Mouse (Mus musculus): ENCODE data around the gene Ppp2ca. TPM values are rescaled to one million over a fixed set of nuclear protein-coding genes. Genes with fewer than 3 reads are reported as not detected.

Gene Ppp2ca
- polyA plus RNA-seq, 1 experiment from 2014 or later = 78.4 TPM

DNA sequence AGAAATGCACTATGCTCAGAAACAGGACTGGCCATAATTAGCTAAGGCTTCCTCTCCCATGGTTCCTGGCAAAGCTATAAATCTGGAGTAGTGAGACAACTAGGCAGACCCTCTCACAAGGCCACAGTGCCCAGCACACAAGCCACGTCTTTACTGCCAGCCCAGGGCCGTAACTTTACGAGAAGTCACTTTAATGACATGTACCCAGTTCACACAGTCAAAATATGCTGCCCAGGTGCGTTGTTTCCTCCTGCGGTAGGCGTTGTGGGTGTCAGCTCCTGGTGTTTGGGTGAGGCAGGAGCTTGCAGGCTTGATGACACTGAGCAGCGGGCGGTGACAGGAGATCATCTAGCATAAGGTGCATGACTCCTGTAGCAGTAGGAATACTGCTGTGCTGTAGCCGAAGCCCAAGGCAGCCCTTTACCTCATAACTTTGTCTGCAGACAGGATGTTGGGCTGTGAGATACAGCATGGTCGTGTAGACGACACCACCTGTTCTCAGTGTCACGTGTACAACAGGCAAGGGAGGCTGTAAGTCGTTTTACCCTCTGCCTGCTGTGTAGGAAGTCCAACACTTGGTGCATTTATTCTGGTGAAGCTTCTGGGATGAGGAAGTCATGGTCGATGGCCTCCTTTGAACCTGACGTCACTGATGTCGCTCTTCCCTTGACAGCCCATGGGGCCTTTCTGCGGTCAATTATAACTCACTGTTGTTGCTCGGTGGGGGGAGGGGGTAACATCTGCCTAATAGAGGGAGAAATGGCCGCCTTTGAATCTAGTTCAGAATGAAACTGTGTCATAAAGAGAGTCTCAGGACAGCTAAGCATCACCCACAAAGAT lies 22.5 kb upstream of the Ppp2ca start:
- no peaks in the 10 kb centered on the region for H3K27me3 ChIP-seq
- no peak overlapping the region; the same call in 1 of the 2 replicates for H3K9ac ChIP-seq
- 0 out of 2 replicates have a peak, but pooled peaks have one; percentile 28 for ATAC-seq (ENCODE audit: low FRiP score, low read depth)
- 40% methylated on average over 19 of the region's 19 CpGs for WGBS
- H3K4me2 ChIP-seq (replicated peaks) = no peak overlapping the region; the same call in 1 of the 2 replicates
- no peak overlapping the region for H3K4me3 ChIP-seq
- peaks cover 15% of the 10 kb centered on the region for H3K4me1 ChIP-seq
- H3K27ac ChIP-seq = no peak overlapping the region
- H3K9me3 ChIP-seq = no peaks in the 10 kb centered on the region
- H3K36me3 ChIP-seq = no peaks in the 10 kb centered on the region

DNA sequence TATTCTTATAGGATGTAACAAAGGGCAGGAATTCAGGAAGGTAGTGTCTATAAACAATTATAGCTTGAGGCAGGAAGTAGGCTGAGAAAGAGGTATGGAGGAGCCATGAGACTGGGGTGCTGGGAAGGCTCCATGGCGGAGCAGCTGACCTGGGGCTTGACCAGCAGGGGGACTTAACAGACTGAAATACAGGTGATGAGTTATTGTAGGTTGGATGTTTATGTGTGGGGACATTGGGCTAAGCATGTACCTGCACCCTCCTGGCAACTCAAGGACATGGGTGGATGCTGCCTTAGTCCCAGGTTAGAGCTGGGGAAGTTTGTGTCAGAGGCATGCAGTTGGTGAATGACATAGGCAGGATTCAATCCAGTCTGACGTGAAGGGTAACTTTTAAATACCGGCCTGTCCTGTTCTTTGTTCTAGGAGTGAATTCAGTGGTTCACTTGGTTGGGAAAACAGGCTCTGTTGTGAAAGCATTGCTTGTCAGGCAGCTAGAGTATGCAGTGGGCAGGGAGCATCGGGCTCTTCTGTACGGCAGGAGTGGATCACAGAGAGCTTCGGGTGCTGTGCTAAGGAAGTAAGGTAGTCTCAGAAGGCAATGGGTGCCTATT lies 21.6 kb upstream of the Ppp2ca start:
- Histone ChIP-seq H3K4me3 (no peak overlapping the region), H3K4me2 (replicated peaks) (no peak overlapping the region), H3K36me3 (no peaks in the 10 kb centered on the region), H3K9ac (no peak overlapping the region), H3K27ac (no peak overlapping the region), H3K27me3 (no peaks in the 10 kb centered on the region), H3K4me1 (peaks cover 15% of the 10 kb centered on the region), H3K9me3 (no peaks in the 10 kb centered on the region)
- WGBS = 82% methylated on average over 6 of the region's 6 CpGs
- ATAC-seq (ENCODE audit: low FRiP score, low read depth) = no peak

- no peak overlapping the region for H3K4me2 ChIP-seq (replicated peaks)
- H3K27ac ChIP-seq = no peak overlapping the region
- peaks cover 15% of the 10 kb centered on the region for H3K4me1 ChIP-seq
- no peak overlapping the region for H3K4me3 ChIP-seq
- H3K27me3 ChIP-seq = no peaks in the 10 kb centered on the region
- no peaks in the 10 kb centered on the region for H3K36me3 ChIP-seq
- WGBS = 81% methylated on average over 4 of the region's 4 CpGs
- no peaks in the 10 kb centered on the region for H3K9me3 ChIP-seq
- no peak overlapping the region for H3K9ac ChIP-seq
- ATAC-seq (ENCODE audit: low FRiP score, low read depth) = no peak
These were observed 20.5 kb upstream of the Ppp2ca start for GRCm38 (mm10) chr11:52077939-52078338.

GRCm38 (mm10) chr11:52079978-52080377 lies 18.5 kb upstream of the Ppp2ca start:
- H3K4me2 ChIP-seq (replicated peaks) = no peak overlapping the region
- no peak overlapping the region for H3K4me3 ChIP-seq
- no peak overlapping the region for H3K9ac ChIP-seq
- no peak overlapping the region for H3K27ac ChIP-seq
- no peaks in the 10 kb centered on the region for H3K36me3 ChIP-seq
- 34% methylated on average over 5 of the region's 5 CpGs for WGBS
- peaks cover 15% of the 10 kb centered on the region for H3K4me1 ChIP-seq
- no peak for ATAC-seq (ENCODE audit: low FRiP score, low read depth)
- no peaks in the 10 kb centered on the region for H3K27me3 ChIP-seq
- H3K9me3 ChIP-seq = no peaks in the 10 kb centered on the region

DNA sequence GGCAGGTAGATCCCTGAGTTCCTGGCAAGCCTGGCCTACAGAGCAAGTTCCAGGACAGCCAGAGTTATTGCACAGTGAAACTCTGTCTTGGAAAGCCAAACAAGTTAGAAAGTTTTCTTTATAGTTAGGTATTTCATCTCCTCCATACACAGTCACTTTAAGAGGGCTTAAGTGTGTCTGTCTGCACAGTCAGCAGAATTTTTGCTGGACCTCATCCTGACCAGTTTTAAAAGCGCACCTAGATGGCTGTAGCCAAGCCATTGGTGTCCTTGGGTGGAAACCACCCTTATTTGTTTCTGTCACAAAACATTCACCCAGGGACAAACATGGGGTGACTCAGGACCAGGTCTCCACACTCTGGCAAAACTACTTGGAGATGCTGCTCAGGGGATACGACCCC lies 17.8 kb upstream of the Ppp2ca start:
- no peak overlapping the region for H3K4me3 ChIP-seq
- no peak overlapping the region for H3K9ac ChIP-seq
- peaks cover 15% of the 10 kb centered on the region for H3K4me1 ChIP-seq
- no peak overlapping the region for H3K4me2 ChIP-seq (replicated peaks)
- no peak overlapping the region for H3K27ac ChIP-seq
- no peaks in the 10 kb centered on the region for H3K27me3 ChIP-seq
- H3K9me3 ChIP-seq = no peaks in the 10 kb centered on the region
- H3K36me3 ChIP-seq = no peaks in the 10 kb centered on the region
- ATAC-seq (ENCODE audit: low FRiP score, low read depth) = no peak
- WGBS = 93% methylated on average over 2 of the region's 2 CpGs

- no peak for ATAC-seq (ENCODE audit: low FRiP score, low read depth)
- WGBS = 72% methylated on average over 4 of the region's 4 CpGs
- H3K4me3 ChIP-seq = no peak overlapping the region
- H3K27me3 ChIP-seq = no peaks in the 10 kb centered on the region
- H3K36me3 ChIP-seq = no peaks in the 10 kb centered on the region
- peak overlapping the region; percentile 44; the same call in 1 of the 2 replicates for H3K27ac ChIP-seq
- H3K9me3 ChIP-seq = no peaks in the 10 kb centered on the region
- peaks cover 32% of the 10 kb centered on the region for H3K4me1 ChIP-seq
- H3K4me2 ChIP-seq (replicated peaks) = no peak overlapping the region
- H3K9ac ChIP-seq = no peak overlapping the region
These were observed 12.7 kb upstream of the Ppp2ca start for GRCm38 (mm10) chr11:52085857-52086203.

DNA sequence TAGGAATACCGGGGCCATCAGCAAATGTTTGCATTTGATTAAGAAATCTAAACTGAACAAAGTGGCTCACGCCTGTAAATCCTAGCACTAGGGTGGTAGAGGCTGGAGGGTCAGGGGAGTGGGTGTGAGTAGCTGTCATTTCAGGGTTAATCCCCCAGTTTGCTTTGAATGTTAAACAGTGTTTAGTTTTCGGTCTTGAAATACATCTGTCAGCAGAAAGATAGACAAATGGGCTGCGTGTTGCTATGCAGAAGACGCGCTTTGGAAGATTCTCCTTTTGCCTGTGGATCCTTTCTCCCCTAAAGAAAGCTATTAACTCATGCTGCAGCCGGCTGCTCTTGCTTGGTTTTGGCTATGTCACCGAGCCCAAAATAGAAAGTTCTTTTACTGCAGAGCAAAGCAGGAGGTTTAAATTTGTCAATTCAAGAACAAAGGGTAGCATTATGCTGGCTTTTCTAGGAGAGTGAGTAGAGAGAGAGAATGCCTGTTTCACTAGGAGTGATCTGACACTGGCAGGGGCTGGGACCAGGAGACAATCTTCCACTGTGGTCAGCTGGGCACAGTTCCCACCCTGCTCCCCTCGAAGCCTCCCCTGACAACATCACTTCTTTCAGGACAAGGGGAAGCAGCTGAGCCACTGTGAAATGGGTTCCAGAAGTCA lies 12.1 kb upstream of the Ppp2ca start:
- no peaks in the 10 kb centered on the region for H3K36me3 ChIP-seq
- H3K4me3 ChIP-seq = no peak overlapping the region
- H3K9ac ChIP-seq = peak overlapping the region; percentile 15; the same call in 1 of the 2 replicates
- H3K27ac ChIP-seq = peak overlapping the region; percentile 45; the same call in 1 of the 2 replicates
- no peak overlapping the region for H3K4me2 ChIP-seq (replicated peaks)
- peaks cover 32% of the 10 kb centered on the region for H3K4me1 ChIP-seq
- no peaks in the 10 kb centered on the region for H3K27me3 ChIP-seq
- WGBS = 56% methylated on average over 9 of the region's 9 CpGs
- H3K9me3 ChIP-seq = no peaks in the 10 kb centered on the region
- ATAC-seq (ENCODE audit: low FRiP score, low read depth) = no peak

- 56% methylated on average over 8 of the region's 8 CpGs for WGBS
- Histone ChIP-seq H3K4me3 (no peak overlapping the region), H3K9ac (no peak overlapping the region), H3K4me1 (peaks cover 32% of the 10 kb centered on the region), H3K4me2 (replicated peaks) (0 out of 2 replicates have a peak overlapping the region, but pooled peaks have one; percentile 14), H3K36me3 (no peaks in the 10 kb centered on the region), H3K9me3 (no peaks in the 10 kb centered on the region), H3K27me3 (no peaks in the 10 kb centered on the region), H3K27ac (no peak overlapping the region)
- ATAC-seq (ENCODE audit: low FRiP score, low read depth) = no peak
These were observed 9.2 kb upstream of the Ppp2ca start for GRCm38 (mm10) chr11:52089291-52089690.

DNA sequence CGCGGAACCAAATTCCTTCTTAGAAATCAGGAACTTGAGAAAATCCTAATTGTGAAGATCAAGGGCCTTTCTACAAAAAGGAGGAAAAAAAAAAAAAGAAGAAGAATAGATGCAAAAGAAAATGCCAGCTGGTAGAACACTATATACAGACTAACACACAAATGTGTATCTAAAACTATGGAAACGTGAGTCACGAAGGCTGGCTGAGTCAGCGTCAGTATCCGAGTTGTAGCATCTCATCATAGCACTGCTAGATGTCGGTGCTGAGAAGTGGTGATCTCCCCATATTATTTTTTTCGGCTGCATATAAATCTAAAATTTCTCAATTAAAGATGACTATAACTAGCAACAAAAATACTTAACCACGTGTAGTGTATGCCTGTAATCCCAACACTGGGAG lies 7.2 kb upstream of the Ppp2ca start:
- H3K4me2 ChIP-seq (replicated peaks) = no peak overlapping the region
- H3K4me3 ChIP-seq = no peak overlapping the region
- no peaks in the 10 kb centered on the region for H3K9me3 ChIP-seq
- WGBS = 89% methylated on average over 9 of the region's 9 CpGs
- H3K36me3 ChIP-seq = no peaks in the 10 kb centered on the region
- H3K27ac ChIP-seq = no peak overlapping the region
- peaks cover 27% of the 10 kb centered on the region for H3K4me1 ChIP-seq
- no peak overlapping the region for H3K9ac ChIP-seq
- H3K27me3 ChIP-seq = no peaks in the 10 kb centered on the region
- ATAC-seq (ENCODE audit: low FRiP score, low read depth) = no peak

DNA sequence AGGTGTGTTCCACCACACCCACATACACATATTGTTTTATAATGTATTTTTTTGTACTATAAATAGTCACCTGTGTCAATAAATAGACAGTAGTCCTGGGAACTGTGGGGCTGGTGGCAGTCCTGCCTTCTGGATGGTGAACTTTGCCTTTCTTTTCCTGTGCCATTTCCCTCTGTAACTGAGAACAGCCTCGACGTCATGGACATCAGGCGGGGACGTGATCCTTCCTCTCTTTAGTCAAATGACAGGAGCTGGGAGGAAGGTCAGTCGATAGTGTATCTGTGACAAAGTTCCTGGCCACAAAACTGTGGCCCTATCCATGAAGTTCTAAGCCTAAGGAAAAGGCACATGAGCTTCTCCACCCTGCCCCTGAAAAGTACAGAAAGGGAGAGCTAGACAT lies 3.9 kb upstream of the Ppp2ca start:
- Histone ChIP-seq H3K9ac (no peak overlapping the region), H3K4me2 (replicated peaks) (no peak overlapping the region), H3K36me3 (no peaks in the 10 kb centered on the region), H3K9me3 (no peaks in the 10 kb centered on the region), H3K4me3 (no peak overlapping the region), H3K27ac (no peak overlapping the region), H3K4me1 (peaks cover 15% of the 10 kb centered on the region), H3K27me3 (no peaks in the 10 kb centered on the region)
- ATAC-seq (ENCODE audit: low FRiP score, low read depth) = no peak
- WGBS = 71% methylated on average over 5 of the region's 5 CpGs

DNA sequence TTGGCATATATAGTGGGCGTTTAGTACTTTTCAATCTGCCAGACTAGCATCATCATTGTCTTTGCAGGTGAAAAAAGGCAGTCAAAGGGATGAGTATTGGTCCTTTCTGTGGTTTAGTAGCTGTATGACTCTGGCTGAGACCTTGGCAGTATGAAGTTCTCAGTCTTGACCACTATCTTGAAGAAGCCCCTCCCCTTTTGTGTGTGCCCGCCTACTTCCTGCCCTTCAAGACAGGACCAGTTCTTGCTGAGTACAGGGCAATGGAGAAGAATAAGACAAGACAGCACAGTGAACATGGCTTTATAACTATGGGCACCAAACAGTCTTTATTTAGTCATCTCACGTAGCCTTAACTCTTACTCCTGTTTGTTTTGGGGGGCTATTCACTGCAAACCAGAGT lies 1.5 kb upstream of the Ppp2ca start:
- 75% methylated on average over 3 of the region's 3 CpGs for WGBS
- ATAC-seq (ENCODE audit: low FRiP score, low read depth) = no peak
- Histone ChIP-seq H3K9ac (no peak overlapping the region), H3K9me3 (no peaks in the 10 kb centered on the region), H3K4me3 (no peak overlapping the region), H3K36me3 (no peaks in the 10 kb centered on the region), H3K4me2 (replicated peaks) (no peak overlapping the region), H3K27ac (no peak overlapping the region), H3K27me3 (no peaks in the 10 kb centered on the region), H3K4me1 (peaks cover 27% of the 10 kb centered on the region)

DNA sequence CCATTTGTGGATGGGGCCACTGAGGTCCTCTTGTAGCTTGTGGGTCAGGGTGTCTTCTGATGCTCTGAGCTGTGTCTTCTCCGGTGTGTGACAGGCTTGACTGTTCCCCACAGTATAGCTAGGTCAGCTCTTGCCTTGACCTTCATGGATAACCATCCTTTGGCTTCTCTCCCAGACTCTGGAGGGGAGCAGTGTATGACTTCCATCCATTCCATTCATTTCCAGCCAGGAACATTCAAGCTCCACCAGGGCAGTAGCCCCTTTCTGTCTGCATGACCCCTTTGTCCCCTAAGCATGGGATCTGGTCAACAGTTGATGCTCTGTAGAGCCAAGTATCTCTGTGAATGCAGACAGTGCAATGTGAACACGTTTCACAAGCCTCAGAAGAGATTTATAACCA lies 885 bp upstream of the Ppp2ca start:
- H3K36me3 ChIP-seq = no peaks in the 10 kb centered on the region
- H3K4me2 ChIP-seq (replicated peaks) = peak overlapping the region; percentile 82
- H3K4me1 ChIP-seq = peaks cover 29% of the 10 kb centered on the region
- H3K4me3 ChIP-seq = peak overlapping the region; percentile 73
- no peak overlapping the region for H3K27ac ChIP-seq
- H3K9me3 ChIP-seq = no peaks in the 10 kb centered on the region
- H3K9ac ChIP-seq = peak overlapping the region; percentile 69; the same call in 1 of the 2 replicates
- H3K27me3 ChIP-seq = no peaks in the 10 kb centered on the region
- 78% methylated on average over 2 of the region's 2 CpGs for WGBS
- ATAC-seq (ENCODE audit: low FRiP score, low read depth) = no peak
